Comparison of ENCODE assay signal across 19 mouse cellular contexts in the genomic region with DNA sequence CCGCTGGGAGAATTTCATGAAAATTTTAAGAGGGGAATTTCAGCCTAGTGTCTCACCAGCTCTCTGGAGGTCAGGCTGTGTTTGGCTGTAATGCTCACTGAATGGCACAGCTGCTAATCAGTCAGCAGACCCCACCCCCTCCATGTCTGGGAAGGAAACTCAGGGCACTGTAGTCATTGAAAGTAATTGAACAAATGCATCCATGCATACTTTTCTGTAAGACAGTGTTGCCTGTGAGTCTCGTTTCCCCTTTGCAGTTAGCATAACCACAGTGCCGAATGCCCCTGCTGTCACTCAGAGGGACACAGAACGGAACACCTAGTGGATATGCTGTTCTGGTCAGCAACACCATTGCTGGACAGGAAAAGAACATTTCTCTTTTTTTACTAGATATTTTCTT.
DNase-seq lines count a peak whose midpoint lies in the region; ATAC-seq and TF ChIP-seq lines count a peak whose summit lies in the region.
"Had no signal": no experiment of that assay in that cellular context is flagged by ENCODE, and none has a peak within 500 bp of the region (broad histone marks: within the 10 kb centered on the region; RNA-seq: fewer than 3 reads in every experiment).

No protein-coding gene starts in this region.

- no peak for TF ChIP-seq EP300 in liver, postnatal 0 days (IDR thresholded peaks at IDR 0.05; ENCODE audit: low read depth)

- no peaks in the 10 kb centered on the region for H3K9me3 ChIP-seq in neural tube, embryonic 12.5 days
- no peaks in the 10 kb centered on the region for H3K9me3 ChIP-seq in hindbrain, embryonic 11.5 days (ENCODE audit: control insufficient read depth, low read length)
- no peaks in the 10 kb centered on the region for H3K9me3 ChIP-seq in liver, postnatal 0 days (ENCODE audit: low read length)
- H3K9me3 ChIP-seq: liver, embryonic 15.5 days; megakaryocyte, embryonic 14.5 days had no signal

- no peak overlapping the region for H3K9ac ChIP-seq in neural tube, embryonic 12.5 days
- no peak overlapping the region for H3K9ac ChIP-seq in hindbrain, embryonic 11.5 days (ENCODE audit: low read depth, low read length)
- H3K9ac ChIP-seq in liver, postnatal 0 days (replicated peaks): no peak overlapping the region
- H3K9ac ChIP-seq: liver, embryonic 15.5 days had no signal

- intact Hi-C loops in left cerebral cortex, postnatal 4 days (cut with DNase I): no loop called here

- ATAC-seq in neural tube, embryonic 12.5 days (ENCODE audit: low FRiP score, low read depth): peak; percentile 53; the same call in 1 of the 2 replicates
- peak; percentile 79 for ATAC-seq in hindbrain, embryonic 11.5 days (ENCODE audit: low FRiP score)
- no peak for ATAC-seq in liver, postnatal 0 days
- ATAC-seq: CD4-positive, CD25-positive, alpha-beta regulatory T cell, adult 4 months had no signal

- WGBS in neural tube, embryonic 12.5 days: 44% methylated on average over 4 of the region's 4 CpGs
- 41% methylated on average over 4 of the region's 4 CpGs for WGBS in hindbrain, embryonic 11.5 days
- WGBS in liver, postnatal 0 days (ENCODE audit: insufficient replicate concordance): 59% methylated on average over 4 of the region's 4 CpGs

- peaks cover 8% of the 10 kb centered on the region for H3K4me1 ChIP-seq in neural tube, embryonic 12.5 days
- H3K4me1 ChIP-seq in hindbrain, embryonic 11.5 days (replicated peaks; ENCODE audit: control insufficient read depth, insufficient read depth, low read length): no peaks in the 10 kb centered on the region; the same call in 1 of the 2 replicates
- H3K4me1 ChIP-seq in liver, postnatal 0 days (ENCODE audit: insufficient read depth): no peaks in the 10 kb centered on the region
- H3K4me1 ChIP-seq: liver, embryonic 15.5 days; megakaryocyte, embryonic 14.5 days had no signal

- no peak for TF ChIP-seq CTCF in liver, postnatal 0 days (IDR thresholded peaks at IDR 0.05; ENCODE audit: low read depth)

- DNase-seq in embryo, embryonic 10.5 days (ENCODE audit: low spot score): peak; percentile 36
- DNase-seq in embryo, embryonic 11 days: no peak
- DNase-seq in neural tube, embryonic 10.5 days (ENCODE audit: extremely low spot score, low spot score): no peak
- peak; percentile 44 for DNase-seq in hindbrain, embryonic 11.5 days (ENCODE audit: low spot score)
- no peak for DNase-seq in testis, postnatal 14 days (ENCODE audit: low spot score)
- DNase-seq in liver, postnatal 0 days: no peak
- DNase-seq in left cerebral cortex, postnatal 4 days: no peak
- DNase-seq: adrenal gland, postnatal 10 days; cerebellum, adult 18-20 months; heart, adult 2 months; kidney, adult 2 months; kidney, postnatal 25 days; lung, postnatal 10 days; right cerebral cortex, postnatal 4 days; thymus, postnatal 36 days had no signal

- H3K36me3 ChIP-seq in neural tube, embryonic 12.5 days: no peaks in the 10 kb centered on the region
- no peaks in the 10 kb centered on the region for H3K36me3 ChIP-seq in hindbrain, embryonic 11.5 days (ENCODE audit: control insufficient read depth, insufficient read depth, low read length)
- no peaks in the 10 kb centered on the region for H3K36me3 ChIP-seq in liver, postnatal 0 days (replicated peaks; ENCODE audit: insufficient read depth, low read length)
- H3K36me3 ChIP-seq: liver, embryonic 15.5 days had no signal

- H3K4me3 ChIP-seq in neural tube, embryonic 12.5 days: no peak overlapping the region
- no peak overlapping the region for H3K4me3 ChIP-seq in hindbrain, embryonic 11.5 days (ENCODE audit: low read depth, low read length)
- H3K4me3 ChIP-seq in liver, postnatal 0 days (ENCODE audit: low read depth, low read length): no peak overlapping the region
- H3K4me3 ChIP-seq: heart, adult 2 months; liver, embryonic 15.5 days; megakaryocyte, embryonic 14.5 days had no signal

- no peaks in the 10 kb centered on the region for H3K27me3 ChIP-seq in neural tube, embryonic 12.5 days (replicated peaks)
- H3K27me3 ChIP-seq in hindbrain, embryonic 11.5 days (ENCODE audit: control insufficient read depth, insufficient read depth, low read length): no peaks in the 10 kb centered on the region
- no peaks in the 10 kb centered on the region for H3K27me3 ChIP-seq in liver, postnatal 0 days (ENCODE audit: insufficient read depth, low read length)
- H3K27me3 ChIP-seq: liver, embryonic 15.5 days; megakaryocyte, embryonic 14.5 days had no signal

- H3K27ac ChIP-seq in neural tube, embryonic 12.5 days: no peak overlapping the region
- no peak overlapping the region for H3K27ac ChIP-seq in hindbrain, embryonic 11.5 days (ENCODE audit: low read depth, low read length)
- H3K27ac ChIP-seq in liver, postnatal 0 days (ENCODE audit: low read depth): no peak overlapping the region
- H3K27ac ChIP-seq: heart, adult 2 months; liver, embryonic 15.5 days had no signal

- no peak overlapping the region for H3K4me2 ChIP-seq in neural tube, embryonic 12.5 days (replicated peaks)
- H3K4me2 ChIP-seq in hindbrain, embryonic 11.5 days (replicated peaks; ENCODE audit: low read depth, low read length): no peak overlapping the region
- no peak overlapping the region for H3K4me2 ChIP-seq in liver, postnatal 0 days (ENCODE audit: low read depth, low read length)
- H3K4me2 ChIP-seq: liver, embryonic 15.5 days had no signal

Comparison
In these comparisons a context has a peak if more than half of its experiments do, and no peak if none do; other contexts are left out.
1. DNase-seq: peak in embryo, embryonic 10.5 days (single experiment) and hindbrain, embryonic 11.5 days (single experiment); none in embryo, embryonic 11 days (single experiment), neural tube, embryonic 10.5 days (single experiment), testis, postnatal 14 days (single experiment), liver, postnatal 0 days (single experiment) and left cerebral cortex, postnatal 4 days (single experiment).